Mouse (Mus musculus) heart, embryonic 11.5 days (tissue): ENCODE data around the gene Lonp2. TPM values are rescaled to one million over a fixed set of nuclear protein-coding genes. Genes with fewer than 3 reads are reported as not detected.

Experiments
- microRNA-seq: library from miRNA; unstranded; fragments of <30 nt; microRNA quantifications from one replicate; pipeline ENCODE4, GENCODE M21; 2016; ENCODE audit warnings: borderline number of aligned reads
- polyA plus RNA-seq: library from polyadenylated mRNA; unstranded; fragments of >200 nt; fragmentation: Nextera tagmentation; extraction: Ambion mirVana; gene quantifications from 2 replicates; pipeline ENCODE4 v1.2.1, GENCODE M21; 2014

Gene Lonp2
- polyA plus RNA-seq, 1 experiment from 2014 or later, result 53.2 TPM

Small RNAs within 50 kb of the gene (microRNA-seq; reads per million reads assigned to microRNA genes)
- gene Gm44348, result not detected

Other genes starting within 250 kb of the Lonp2 start
- not detected in 2 replicates for gene Abcc12, start 43.4 kb upstream of the Lonp2 start, polyA plus RNA-seq
- gene Gm10638, start 121.7 kb downstream of the Lonp2 start, polyA plus RNA-seq, result 1.7 and 2.0 TPM in 2 replicates
- 30.1 and 31.5 TPM in 2 replicates for gene Siah1a, start 121.9 kb downstream of the Lonp2 start, polyA plus RNA-seq